9 mouse cellular contexts compared by ENCODE assay signal in the genomic region with DNA sequence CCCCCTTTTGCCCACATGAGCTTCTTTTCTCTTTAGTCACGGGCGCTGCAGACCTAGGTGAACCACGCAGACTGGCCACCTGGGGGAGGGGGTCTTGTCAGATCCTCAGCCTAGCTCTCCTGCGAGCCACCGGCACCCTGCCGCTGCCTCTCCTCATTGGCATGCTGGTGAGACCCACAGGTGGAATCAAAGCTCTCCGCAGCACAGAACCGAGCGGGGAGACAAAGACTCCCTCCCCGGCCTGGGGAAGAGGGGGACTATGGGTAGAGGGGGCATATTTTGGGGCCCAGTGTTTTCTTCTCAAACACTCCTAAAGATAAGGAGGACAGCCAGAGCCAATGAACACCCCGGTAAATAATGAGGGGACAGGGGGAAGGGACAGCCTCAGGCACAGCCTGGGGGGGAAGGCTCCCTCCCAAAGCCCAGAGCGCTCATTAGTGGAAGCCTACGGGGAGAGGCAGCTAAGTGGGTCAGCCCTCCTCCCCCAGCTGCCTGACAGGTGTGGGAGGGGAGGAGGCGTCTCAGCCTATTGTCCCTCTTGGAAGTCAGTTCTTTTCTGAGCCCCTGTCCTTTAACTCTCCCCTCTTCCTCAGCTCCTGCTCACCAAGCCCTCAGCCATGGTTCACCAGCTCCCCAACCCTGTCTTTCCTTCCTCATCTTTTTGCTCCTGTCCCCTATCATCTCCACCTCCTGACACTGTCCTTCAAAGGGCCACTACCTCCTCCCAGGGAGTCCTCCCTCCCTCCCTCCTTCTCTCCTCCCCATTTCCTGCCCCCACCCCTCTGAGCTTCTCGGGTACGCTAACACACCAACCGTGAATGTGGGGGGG. TPM values are rescaled to one million over a fixed set of nuclear protein-coding genes. Genes with fewer than 3 reads are reported as not detected.
DNase-seq lines count a peak whose midpoint lies in the region; ATAC-seq and TF ChIP-seq lines count a peak whose summit lies in the region.
"Had no signal": no experiment of that assay in that cellular context is flagged by ENCODE, and none has a peak within 500 bp of the region (broad histone marks: within the 10 kb centered on the region; RNA-seq: fewer than 3 reads in every experiment).

No protein-coding gene starts in this region.

- H3K36me3 ChIP-seq in kidney, embryonic 15.5 days: peaks cover 25% of the 10 kb centered on the region
- peaks cover 25% of the 10 kb centered on the region for H3K36me3 ChIP-seq in forebrain, embryonic 10.5 days (replicated peaks)
- peaks cover 25% of the 10 kb centered on the region for H3K36me3 ChIP-seq in limb, embryonic 13.5 days
- H3K36me3 ChIP-seq in stomach, postnatal 0 days (ENCODE audit: control insufficient read depth, insufficient read depth, low read length): peaks cover 12% of the 10 kb centered on the region

- no peak for TF ChIP-seq CTCF in stomach, postnatal 0 days (IDR thresholded peaks at IDR 0.05; ENCODE audit: low read depth)

- peak overlapping the region; percentile 21 for H3K4me3 ChIP-seq in kidney, embryonic 15.5 days (replicated peaks)
- H3K4me3 ChIP-seq in forebrain, embryonic 10.5 days: peak overlapping the region; percentile 37
- H3K4me3 ChIP-seq in limb, embryonic 13.5 days: peak overlapping the region; percentile 29
- no peak overlapping the region for H3K4me3 ChIP-seq in stomach, postnatal 0 days (ENCODE audit: low read depth, low read length)

- H3K27me3 ChIP-seq in kidney, embryonic 15.5 days: peaks cover 16% of the 10 kb centered on the region; the same call in 1 of the 2 replicates
- H3K27me3 ChIP-seq in forebrain, embryonic 10.5 days (ENCODE audit: poor library complexity, severe bottlenecking): peaks cover 28% of the 10 kb centered on the region
- no peaks in the 10 kb centered on the region for H3K27me3 ChIP-seq in limb, embryonic 13.5 days
- no peaks in the 10 kb centered on the region for H3K27me3 ChIP-seq in stomach, postnatal 0 days (ENCODE audit: control insufficient read depth, insufficient read depth, low read length)
- H3K27me3 ChIP-seq: Patski had no signal

- TF ChIP-seq EP300 in stomach, postnatal 0 days (optimal IDR thresholded peaks at IDR 0.05): no peak

- peaks cover 44% of the 10 kb centered on the region for H3K4me1 ChIP-seq in kidney, embryonic 15.5 days
- peaks cover 51% of the 10 kb centered on the region for H3K4me1 ChIP-seq in forebrain, embryonic 10.5 days
- peaks cover 46% of the 10 kb centered on the region for H3K4me1 ChIP-seq in limb, embryonic 13.5 days
- H3K4me1 ChIP-seq in stomach, postnatal 0 days (replicated peaks; ENCODE audit: control insufficient read depth, insufficient read depth): peaks cover 9% of the 10 kb centered on the region

- ATAC-seq in kidney, embryonic 15.5 days (replicated peaks; ENCODE audit: low FRiP score): peak; percentile 50
- no peak for ATAC-seq in limb, embryonic 13.5 days (ENCODE audit: low FRiP score, low read depth)
- ATAC-seq in stomach, postnatal 0 days (ENCODE audit: low FRiP score, low TSS enrichment): no peak
- ATAC-seq: Patski had no signal

- peak overlapping the region; percentile 30 for H3K9ac ChIP-seq in kidney, embryonic 15.5 days
- peak overlapping the region; percentile 60 for H3K9ac ChIP-seq in limb, embryonic 13.5 days
- H3K9ac ChIP-seq in stomach, postnatal 0 days (ENCODE audit: low read length): no peak overlapping the region

- H3K27ac ChIP-seq in kidney, embryonic 15.5 days: peak overlapping the region; percentile 95
- H3K27ac ChIP-seq in forebrain, embryonic 10.5 days: peak overlapping the region; percentile 80
- peak overlapping the region; percentile 95 for H3K27ac ChIP-seq in limb, embryonic 13.5 days
- no peak overlapping the region for H3K27ac ChIP-seq in stomach, postnatal 0 days (replicated peaks)

- intact Hi-C loops in gastrocnemius, postnatal 14 days (cut with DNase I; ENCODE audit: low total_unique reads): loop anchor here (2.0 kb wide), 1 partner anchor 47 kb away; no protein-coding TSS in a partner anchor

- H3K4me2 ChIP-seq in kidney, embryonic 15.5 days: peak overlapping the region; percentile 48
- H3K4me2 ChIP-seq in limb, embryonic 13.5 days (replicated peaks): peak overlapping the region; percentile 62
- H3K4me2 ChIP-seq in stomach, postnatal 0 days (replicated peaks; ENCODE audit: low read depth): peak overlapping the region; percentile 27; the same call in 1 of the 2 replicates

- DNase-seq in kidney, postnatal 25 days: no peak
- DNase-seq in forebrain, embryonic 10.5 days (ENCODE audit: extremely low spot score, low spot score): no peak
- no peak for DNase-seq in stomach, postnatal 0 days (ENCODE audit: low spot score)
- no peak for DNase-seq in gastrocnemius, postnatal 14 days
- no peak for DNase-seq in layer of hippocampus, postnatal 10 days (ENCODE audit: low spot score in 2 of 2)
- DNase-seq in B cell, adult 2 months: no peak

- H3K9me3 ChIP-seq in kidney, embryonic 15.5 days (replicated peaks): no peaks in the 10 kb centered on the region
- H3K9me3 ChIP-seq in forebrain, embryonic 10.5 days: no peaks in the 10 kb centered on the region
- no peaks in the 10 kb centered on the region for H3K9me3 ChIP-seq in limb, embryonic 13.5 days
- no peaks in the 10 kb centered on the region for H3K9me3 ChIP-seq in stomach, postnatal 0 days (ENCODE audit: control insufficient read depth, low read length)

- WGBS in kidney, embryonic 15.5 days: 6% methylated on average over 17 of the region's 17 CpGs
- 3% methylated on average over 17 of the region's 17 CpGs for WGBS in forebrain, embryonic 10.5 days
- 1% methylated on average over 17 of the region's 17 CpGs for WGBS in limb, embryonic 13.5 days
- 20% methylated on average over 17 of the region's 17 CpGs for WGBS in stomach, postnatal 0 days

RNA-seq across cellular contexts. Expression of a gene that starts 25.3 kb away (rescaled TPM):
- 21.3 and 23.9 TPM in 2 replicates for polyA plus RNA-seq in kidney, embryonic 15.5 days (2015; fragmentation: Nextera tagmentation; extraction: Ambion mirVana)
- 10.0 and 11.2 TPM in 2 replicates for polyA plus RNA-seq in forebrain, embryonic 10.5 days (2016; fragmentation: Nextera tagmentation; extraction: Ambion mirVana)
- polyA plus RNA-seq in limb, embryonic 13.5 days (2015; fragmentation: Nextera tagmentation; extraction: Ambion mirVana): 31.8 and 32.1 TPM in 2 replicates
- 11.7 and 15.1 TPM in 2 replicates for polyA plus RNA-seq in stomach, postnatal 0 days (2015; fragmentation: Nextera tagmentation; extraction: Ambion mirVana)
- total RNA-seq in gastrocnemius, postnatal 14 days (2021): 10 to 100 TPM in 1 of 2 experiments, 1 to 10 TPM in 1; 8.4 to 10.6 TPM
- total RNA-seq in layer of hippocampus, postnatal 10 days (2021): 1 to 10 TPM; 6.7 to 9.1 TPM

RNA-seq across cellular contexts. Expression of a gene that starts 35.2 kb away (rescaled TPM):
- 194 and 207 TPM in 2 replicates for polyA plus RNA-seq in kidney, embryonic 15.5 days (2015; fragmentation: Nextera tagmentation; extraction: Ambion mirVana)
- polyA plus RNA-seq in forebrain, embryonic 10.5 days (2016; fragmentation: Nextera tagmentation; extraction: Ambion mirVana): 185 and 192 TPM in 2 replicates
- 257 and 270 TPM in 2 replicates for polyA plus RNA-seq in limb, embryonic 13.5 days (2015; fragmentation: Nextera tagmentation; extraction: Ambion mirVana)
- 60.2 and 67.3 TPM in 2 replicates for polyA plus RNA-seq in stomach, postnatal 0 days (2015; fragmentation: Nextera tagmentation; extraction: Ambion mirVana)
- total RNA-seq in gastrocnemius, postnatal 14 days (2021): 10 to 100 TPM; 30.9 to 40.5 TPM
- total RNA-seq in layer of hippocampus, postnatal 10 days (2021): 100 to 1,000 TPM; 159 to 181 TPM

RNA-seq across cellular contexts. Expression of a gene that starts 56.1 kb away (rescaled TPM):
- 3.9 and 4.6 TPM in 2 replicates for polyA plus RNA-seq in kidney, embryonic 15.5 days (2015; fragmentation: Nextera tagmentation; extraction: Ambion mirVana)
- 3.9 and 4.1 TPM in 2 replicates for polyA plus RNA-seq in forebrain, embryonic 10.5 days (2016; fragmentation: Nextera tagmentation; extraction: Ambion mirVana)
- polyA plus RNA-seq in limb, embryonic 13.5 days (2015; fragmentation: Nextera tagmentation; extraction: Ambion mirVana): 0.74 and 1.0 TPM in 2 replicates
- 2.1 and 2.9 TPM in 2 replicates for polyA plus RNA-seq in stomach, postnatal 0 days (2015; fragmentation: Nextera tagmentation; extraction: Ambion mirVana)
- total RNA-seq in gastrocnemius, postnatal 14 days (2021): not detected
- total RNA-seq in layer of hippocampus, postnatal 10 days (2021): 1 to 10 TPM in 1 of 2 experiments, under 1 TPM in 1; 0.71 to 1.1 TPM
